Mouse (Mus musculus): Measurements from ENCODE around the gene Dync2h1. TPM values are rescaled to one million over a fixed set of nuclear protein-coding genes. Genes with fewer than 3 reads are reported as not detected.

The Dync2h1 gene
- polyA plus RNA-seq, 1 experiment from 2014 or later, result 24.8 TPM

- Histone ChIP-seq H3K4me2 (no peak overlapping the region), H3K9me3 (replicated peaks) (no peaks in the 10 kb centered on the region), H3K36me3 (ENCODE audit: poor library complexity, severe bottlenecking) (peaks cover 61% of the 10 kb centered on the region), H3K27me3 (no peaks in the 10 kb centered on the region), H3K27ac (no peak overlapping the region), H3K4me3 (no peak overlapping the region), H3K4me1 (no peaks in the 10 kb centered on the region), H3K9ac (no peak overlapping the region)
- ATAC-seq, result no peak
- 95% methylated on average over 7 of the region's 7 CpGs for WGBS
Observed at GRCm38 (mm10) chr9:7158605-7159004, 25.6 kb downstream of the Dync2h1 start.

GRCm38 (mm10) chr9:7154391-7154790 lies 29.9 kb downstream of the Dync2h1 start:
- peaks cover 60% of the 10 kb centered on the region for H3K36me3 ChIP-seq (ENCODE audit: poor library complexity, severe bottlenecking)
- no peak overlapping the region for H3K4me3 ChIP-seq
- no peaks in the 10 kb centered on the region for H3K9me3 ChIP-seq (replicated peaks)

GRCm38 (mm10) chr9:7122863-7123262 lies 61.4 kb downstream of the Dync2h1 start:
- Histone ChIP-seq H3K4me2 (no peak overlapping the region), H3K27ac (no peak overlapping the region), H3K9ac (no peak overlapping the region), H3K9me3 (replicated peaks) (no peaks in the 10 kb centered on the region), H3K36me3 (ENCODE audit: poor library complexity, severe bottlenecking) (peaks cover 11% of the 10 kb centered on the region), H3K4me3 (no peak overlapping the region), H3K27me3 (no peaks in the 10 kb centered on the region), H3K4me1 (no peaks in the 10 kb centered on the region)
- no peak for ATAC-seq
- 90% methylated on average over 2 of the region's 2 CpGs for WGBS

More at GRCm38 (mm10) chr9:7154391-7154790, 29.9 kb downstream of the Dync2h1 start:
- Histone ChIP-seq H3K4me1 (no peaks in the 10 kb centered on the region), H3K9ac (no peak overlapping the region), H3K27me3 (no peaks in the 10 kb centered on the region), H3K4me2 (no peak overlapping the region), H3K27ac (no peak overlapping the region)
- 96% methylated on average over 2 of the region's 2 CpGs for WGBS
- ATAC-seq, result no peak

DNA sequence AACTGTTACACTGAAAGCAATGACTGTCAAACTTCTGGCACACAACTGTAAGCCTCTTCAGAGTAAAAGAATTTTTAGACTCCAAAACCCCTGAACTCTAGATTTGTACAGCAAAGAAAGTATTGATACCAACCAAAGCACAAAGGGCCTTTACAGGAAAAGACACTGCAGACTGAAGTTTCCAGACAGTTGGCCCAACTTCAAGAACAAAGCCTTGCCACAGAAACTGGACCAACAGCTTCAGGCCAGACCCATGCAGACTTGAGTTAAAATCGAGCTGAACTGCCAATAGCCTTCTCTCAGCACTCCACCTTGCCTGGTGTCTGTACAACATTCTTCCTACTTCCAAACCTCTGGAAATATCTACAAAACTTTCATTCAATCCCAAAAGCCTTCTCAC lies 74.1 kb downstream of the Dync2h1 start:
- H3K9ac ChIP-seq, result no peak overlapping the region
- H3K4me3 ChIP-seq, result no peak overlapping the region
- no peaks in the 10 kb centered on the region for H3K27me3 ChIP-seq
- H3K27ac ChIP-seq, result no peak overlapping the region
- WGBS, result 83% methylated on average over 1 of the region's 1 CpGs
- H3K9me3 ChIP-seq (replicated peaks), result no peaks in the 10 kb centered on the region
- H3K4me2 ChIP-seq, result no peak overlapping the region
- H3K4me1 ChIP-seq, result no peaks in the 10 kb centered on the region
- H3K36me3 ChIP-seq (ENCODE audit: poor library complexity, severe bottlenecking), result peaks cover 26% of the 10 kb centered on the region
- ATAC-seq, result no peak

DNA sequence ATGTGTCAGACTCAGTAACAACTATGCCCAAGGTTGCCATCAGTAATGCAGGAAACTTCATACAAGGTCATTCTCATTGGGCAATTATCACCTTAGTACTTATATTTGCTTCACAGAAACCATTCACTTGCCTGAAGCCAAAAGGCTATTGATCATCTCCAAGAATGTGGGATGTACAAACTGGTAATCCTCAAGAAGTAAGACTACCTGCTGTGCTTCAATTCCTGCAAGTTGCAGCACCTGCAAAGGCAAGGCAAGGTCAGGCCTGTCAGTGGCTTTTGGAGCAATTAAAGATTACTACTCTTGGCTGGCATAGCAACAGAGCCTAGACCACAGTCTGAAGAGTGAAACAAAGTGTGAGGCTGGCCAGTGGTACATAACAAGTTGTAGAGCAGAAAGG lies 82.9 kb downstream of the Dync2h1 start:
- no peaks in the 10 kb centered on the region for H3K9me3 ChIP-seq (replicated peaks)

GRCm38 (mm10) chr9:7074625-7075024 lies 109.6 kb downstream of the Dync2h1 start:
- peaks cover 53% of the 10 kb centered on the region for H3K36me3 ChIP-seq (ENCODE audit: poor library complexity, severe bottlenecking)
- H3K4me3 ChIP-seq, result no peak overlapping the region
- no peaks in the 10 kb centered on the region for H3K9me3 ChIP-seq (replicated peaks)
- H3K27me3 ChIP-seq, result no peaks in the 10 kb centered on the region
- no peak overlapping the region for H3K27ac ChIP-seq
- WGBS, result 94% methylated on average over 2 of the region's 2 CpGs
- no peak for ATAC-seq
- no peak overlapping the region for H3K4me2 ChIP-seq
- H3K4me1 ChIP-seq, result no peaks in the 10 kb centered on the region
- H3K9ac ChIP-seq, result no peak overlapping the region

More for the DNA sequence above, 82.9 kb downstream of the Dync2h1 start:
- Histone ChIP-seq H3K9ac (no peak overlapping the region), H3K27me3 (no peaks in the 10 kb centered on the region), H3K4me2 (no peak overlapping the region), H3K4me1 (no peaks in the 10 kb centered on the region), H3K36me3 (ENCODE audit: poor library complexity, severe bottlenecking) (peaks cover 24% of the 10 kb centered on the region), H3K4me3 (no peak overlapping the region), H3K27ac (no peak overlapping the region)
- ATAC-seq, result no peak

GRCm38 (mm10) chr9:7070846-7071245 lies 113.4 kb downstream of the Dync2h1 start:
- Histone ChIP-seq H3K9ac (no peak overlapping the region), H3K27ac (no peak overlapping the region), H3K4me1 (no peaks in the 10 kb centered on the region), H3K4me3 (no peak overlapping the region), H3K4me2 (no peak overlapping the region), H3K27me3 (no peaks in the 10 kb centered on the region), H3K9me3 (replicated peaks) (no peaks in the 10 kb centered on the region), H3K36me3 (ENCODE audit: poor library complexity, severe bottlenecking) (peaks cover 37% of the 10 kb centered on the region)
- 87% methylated on average over 3 of the region's 3 CpGs for WGBS
- no peak for ATAC-seq

DNA sequence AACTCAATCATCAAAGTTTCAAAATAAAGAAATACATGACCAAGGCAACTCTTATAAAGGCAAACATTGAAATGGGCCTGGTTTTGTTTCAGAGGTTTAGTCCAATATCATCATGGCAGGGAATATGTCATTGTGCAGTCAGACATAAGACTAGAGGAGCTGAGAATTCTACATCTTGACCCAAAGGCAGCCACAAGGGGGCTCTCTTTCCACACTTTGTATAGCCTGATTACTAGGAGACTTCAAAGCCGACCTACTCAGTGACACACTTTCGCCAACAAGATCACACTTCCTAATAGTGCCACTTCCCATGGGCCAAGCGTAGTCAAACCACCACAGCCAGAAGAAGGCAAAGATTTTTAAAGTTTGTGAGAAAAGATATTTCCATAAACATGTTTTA lies 133.7 kb downstream of the Dync2h1 start:
- Histone ChIP-seq H3K4me1 (no peaks in the 10 kb centered on the region), H3K9me3 (replicated peaks) (no peaks in the 10 kb centered on the region), H3K27me3 (no peaks in the 10 kb centered on the region), H3K36me3 (ENCODE audit: poor library complexity, severe bottlenecking) (peaks cover 23% of the 10 kb centered on the region), H3K4me3 (no peak overlapping the region), H3K27ac (no peak overlapping the region), H3K9ac (no peak overlapping the region), H3K4me2 (no peak overlapping the region)
- 80% methylated on average over 3 of the region's 3 CpGs for WGBS
- peak; percentile 66; the same call in 1 of the 2 replicates for ATAC-seq

- no peaks in the 10 kb centered on the region for H3K9me3 ChIP-seq (replicated peaks)
- 91% methylated on average over 5 of the region's 5 CpGs for WGBS
- H3K9ac ChIP-seq, result no peak overlapping the region
- H3K4me3 ChIP-seq, result no peak overlapping the region
- H3K27me3 ChIP-seq, result no peaks in the 10 kb centered on the region
- H3K27ac ChIP-seq, result no peak overlapping the region
- no peaks in the 10 kb centered on the region for H3K4me1 ChIP-seq
- no peak overlapping the region for H3K4me2 ChIP-seq
- no peak for ATAC-seq
- peaks cover 37% of the 10 kb centered on the region for H3K36me3 ChIP-seq (ENCODE audit: poor library complexity, severe bottlenecking)
Observed at GRCm38 (mm10) chr9:7042635-7043273, 141.5 kb downstream of the Dync2h1 start.

DNA sequence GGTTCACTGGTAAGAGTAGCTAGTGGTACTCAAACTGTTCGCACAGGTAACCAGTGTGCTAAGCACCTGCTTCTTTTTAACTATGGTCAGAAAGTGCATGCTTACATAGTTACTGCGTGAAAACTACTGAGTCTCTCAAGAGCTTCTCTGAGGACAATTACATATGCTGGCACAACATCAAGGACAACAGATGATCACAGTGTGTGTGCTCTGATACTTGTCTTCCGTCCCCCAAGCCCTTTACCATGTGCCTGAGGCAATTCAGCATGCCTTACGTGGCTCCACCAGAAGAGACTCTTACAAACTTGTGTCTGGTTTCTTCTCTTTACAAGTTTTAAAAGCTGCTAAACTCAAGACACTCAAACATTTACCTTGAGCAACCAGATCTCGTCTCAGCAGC lies 143.0 kb downstream of the Dync2h1 start:
- H3K9ac ChIP-seq, result no peak overlapping the region
- H3K9me3 ChIP-seq (replicated peaks), result no peaks in the 10 kb centered on the region
- no peak overlapping the region for H3K4me3 ChIP-seq
- no peak overlapping the region for H3K27ac ChIP-seq
- no peaks in the 10 kb centered on the region for H3K27me3 ChIP-seq
- no peak overlapping the region for H3K4me2 ChIP-seq
- WGBS, result 90% methylated on average over 5 of the region's 5 CpGs
- no peaks in the 10 kb centered on the region for H3K4me1 ChIP-seq
- H3K36me3 ChIP-seq (ENCODE audit: poor library complexity, severe bottlenecking), result peaks cover 35% of the 10 kb centered on the region
- ATAC-seq, result no peak

- H3K9ac ChIP-seq, result no peak overlapping the region
- H3K4me3 ChIP-seq, result no peak overlapping the region
- H3K27me3 ChIP-seq, result no peaks in the 10 kb centered on the region
- H3K27ac ChIP-seq, result no peak overlapping the region
- WGBS, result 100% methylated on average over 2 of the region's 2 CpGs
- H3K36me3 ChIP-seq (ENCODE audit: poor library complexity, severe bottlenecking), result peaks cover 39% of the 10 kb centered on the region
- H3K4me1 ChIP-seq, result no peaks in the 10 kb centered on the region
- H3K4me2 ChIP-seq, result no peak overlapping the region
- no peaks in the 10 kb centered on the region for H3K9me3 ChIP-seq (replicated peaks)
- no peak for ATAC-seq
Observed at GRCm38 (mm10) chr9:7032553-7032952, 151.7 kb downstream of the Dync2h1 start.

- H3K9ac ChIP-seq, result no peak overlapping the region
- no peak overlapping the region for H3K27ac ChIP-seq
- no peaks in the 10 kb centered on the region for H3K27me3 ChIP-seq
- no peak overlapping the region for H3K4me3 ChIP-seq
- no peaks in the 10 kb centered on the region for H3K9me3 ChIP-seq (replicated peaks)
- H3K4me2 ChIP-seq, result no peak overlapping the region
- H3K4me1 ChIP-seq, result no peaks in the 10 kb centered on the region
- H3K36me3 ChIP-seq (ENCODE audit: poor library complexity, severe bottlenecking), result 0 out of 2 replicates have a peak, but pooled peaks cover 8% of the 10 kb centered on the region
- ATAC-seq, result no peak
Observed at GRCm38 (mm10) chr9:7015600-7015999, 168.6 kb downstream of the Dync2h1 start.

DNA sequence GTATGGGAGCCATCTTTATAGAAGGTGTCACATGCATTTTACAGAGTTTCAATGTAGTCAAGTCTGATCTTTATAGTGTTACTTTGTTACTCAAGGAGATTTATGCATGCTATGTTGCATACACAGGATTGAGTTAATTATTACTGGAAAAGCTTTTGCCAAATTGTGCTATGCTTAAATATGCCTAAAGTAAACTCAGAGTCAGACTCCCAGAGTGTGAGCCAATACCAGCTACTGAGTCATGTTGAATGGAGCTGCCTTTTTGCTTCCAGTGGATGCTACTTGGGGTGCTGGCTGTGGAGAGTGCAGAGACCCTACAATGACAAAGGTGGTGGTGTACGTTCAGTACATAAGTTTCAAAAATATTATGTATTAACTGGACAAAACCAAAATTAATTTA lies 169.5 kb downstream of the Dync2h1 start:
- Histone ChIP-seq H3K27ac (no peak overlapping the region), H3K9me3 (replicated peaks) (no peaks in the 10 kb centered on the region), H3K27me3 (no peaks in the 10 kb centered on the region), H3K9ac (no peak overlapping the region), H3K36me3 (ENCODE audit: poor library complexity, severe bottlenecking) (0 out of 2 replicates have a peak, but pooled peaks cover 8% of the 10 kb centered on the region), H3K4me2 (no peak overlapping the region), H3K4me1 (no peaks in the 10 kb centered on the region), H3K4me3 (no peak overlapping the region)
- WGBS, result 81% methylated on average over 1 of the region's 1 CpGs
- ATAC-seq, result no peak

Data from forebrain, embryonic 13.5 days (tissue).